Comparison of ENCODE assay signal across 19 mouse cellular contexts in the genomic region with DNA sequence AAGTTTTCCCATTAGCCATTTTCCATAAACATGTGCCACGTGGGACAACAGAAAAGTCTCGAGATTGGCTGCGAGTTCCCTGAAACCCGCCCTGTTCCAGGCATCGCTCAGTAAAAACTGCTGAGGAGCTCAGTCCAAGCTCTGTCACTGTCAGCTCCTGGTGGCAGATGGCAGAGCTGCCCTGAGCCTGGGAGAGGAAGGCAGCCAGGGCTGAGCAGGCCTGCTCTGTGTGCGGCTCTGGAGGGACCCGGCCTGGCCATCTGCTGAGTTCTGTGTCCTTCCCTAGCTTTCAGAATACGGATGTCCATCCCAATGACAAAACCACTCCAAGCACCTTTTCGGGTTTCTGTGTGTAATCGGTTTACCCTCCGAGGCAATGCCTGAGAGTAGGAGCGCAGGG. TPM values are rescaled to one million over a fixed set of nuclear protein-coding genes. Genes with fewer than 3 reads are reported as not detected.
DNase-seq lines count a peak whose midpoint lies in the region; ATAC-seq and TF ChIP-seq lines count a peak whose summit lies in the region.
"Had no signal": no experiment of that assay in that cellular context is flagged by ENCODE, and none has a peak within 500 bp of the region (broad histone marks: within the 10 kb centered on the region; RNA-seq: fewer than 3 reads in every experiment).

No protein-coding gene starts in this region.

- no peaks in the 10 kb centered on the region for H3K9me3 ChIP-seq in forebrain, embryonic 15.5 days
- H3K9me3 ChIP-seq in forebrain, embryonic 12.5 days, result no peaks in the 10 kb centered on the region
- no peaks in the 10 kb centered on the region for H3K9me3 ChIP-seq in liver, postnatal 0 days (ENCODE audit: low read length)
- H3K9me3 ChIP-seq: heart, embryonic 10.5 days; intestine, embryonic 15.5 days; kidney, embryonic 15.5 days; limb, embryonic 12.5 days; liver, embryonic 15.5 days; midbrain, embryonic 10.5 days had no signal

- peak; percentile 76; the same call in 1 of the 2 replicates for ATAC-seq in forebrain, embryonic 15.5 days (replicated peaks)
- ATAC-seq in forebrain, embryonic 12.5 days (ENCODE audit: low FRiP score), result no peak
- no peak for ATAC-seq in liver, postnatal 0 days
- ATAC-seq: intestine, embryonic 15.5 days had no signal

- no peak for TF ChIP-seq CTCF in liver, postnatal 0 days (IDR thresholded peaks at IDR 0.05; ENCODE audit: low read depth)

- 74% methylated on average over 12 of the region's 12 CpGs for WGBS in forebrain, embryonic 15.5 days
- WGBS in forebrain, embryonic 12.5 days, result 94% methylated on average over 12 of the region's 12 CpGs
- 89% methylated on average over 10 of the region's 12 CpGs for WGBS in liver, postnatal 0 days (ENCODE audit: insufficient replicate concordance)

- no peaks in the 10 kb centered on the region for H3K27me3 ChIP-seq in forebrain, embryonic 15.5 days
- H3K27me3 ChIP-seq in forebrain, embryonic 12.5 days, result no peaks in the 10 kb centered on the region
- no peaks in the 10 kb centered on the region for H3K27me3 ChIP-seq in liver, postnatal 0 days (ENCODE audit: insufficient read depth, low read length)
- H3K27me3 ChIP-seq: CH12.LX; intestine, embryonic 15.5 days; kidney, embryonic 15.5 days; limb, embryonic 12.5 days; liver, embryonic 15.5 days had no signal

- no peak overlapping the region for H3K4me3 ChIP-seq in forebrain, embryonic 15.5 days
- no peak overlapping the region for H3K4me3 ChIP-seq in forebrain, embryonic 12.5 days (replicated peaks)
- H3K4me3 ChIP-seq in liver, postnatal 0 days (ENCODE audit: low read depth, low read length), result no peak overlapping the region
- H3K4me3 ChIP-seq: heart, embryonic 10.5 days; intestine, embryonic 15.5 days; kidney, embryonic 15.5 days; left cerebral cortex, adult 2 months; limb, embryonic 12.5 days; liver, embryonic 15.5 days; midbrain, embryonic 10.5 days had no signal

- DNase-seq in left cerebral cortex, postnatal 4 days, result peak; percentile 91
- no peak for DNase-seq in left cerebral cortex, adult 11 months (ENCODE audit: low spot score)
- peak; percentile 91 to 96 for DNase-seq in cerebellum, postnatal 10 days
- peak; percentile 53 to 67 for DNase-seq in layer of hippocampus, postnatal 14 days (ENCODE audit: low spot score in 2 of 2)
- DNase-seq in liver, postnatal 0 days, result no peak
- DNase-seq in thymus, postnatal 14 days, result no peak
- DNase-seq: gastrocnemius, postnatal 36 days; heart, postnatal 14 days; lung, postnatal 14 days had no signal

- no peak for TF ChIP-seq EP300 in liver, postnatal 0 days (IDR thresholded peaks at IDR 0.05; ENCODE audit: low read depth)

- H3K4me2 ChIP-seq in forebrain, embryonic 15.5 days (replicated peaks), result no peak overlapping the region
- H3K4me2 ChIP-seq in forebrain, embryonic 12.5 days, result no peak overlapping the region
- no peak overlapping the region for H3K4me2 ChIP-seq in liver, postnatal 0 days (ENCODE audit: low read depth, low read length)
- H3K4me2 ChIP-seq: intestine, embryonic 15.5 days; kidney, embryonic 15.5 days; limb, embryonic 12.5 days; liver, embryonic 15.5 days had no signal

- intact Hi-C loops in left cerebral cortex, postnatal 4 days (cut with DNase I), result no loop called here

- no peak overlapping the region for H3K9ac ChIP-seq in forebrain, embryonic 15.5 days (replicated peaks)
- H3K9ac ChIP-seq in forebrain, embryonic 12.5 days, result no peak overlapping the region
- H3K9ac ChIP-seq in liver, postnatal 0 days (replicated peaks), result no peak overlapping the region
- H3K9ac ChIP-seq: intestine, embryonic 15.5 days; kidney, embryonic 15.5 days; limb, embryonic 12.5 days; liver, embryonic 15.5 days had no signal

- no peaks in the 10 kb centered on the region for H3K4me1 ChIP-seq in forebrain, embryonic 15.5 days
- H3K4me1 ChIP-seq in forebrain, embryonic 12.5 days, result no peaks in the 10 kb centered on the region
- H3K4me1 ChIP-seq in liver, postnatal 0 days (ENCODE audit: insufficient read depth), result no peaks in the 10 kb centered on the region
- H3K4me1 ChIP-seq: heart, embryonic 10.5 days; intestine, embryonic 15.5 days; kidney, embryonic 15.5 days; limb, embryonic 12.5 days; liver, embryonic 15.5 days; midbrain, embryonic 10.5 days had no signal

- peak overlapping the region; percentile 39; the same call in 1 of the 2 replicates for H3K27ac ChIP-seq in forebrain, embryonic 15.5 days (replicated peaks)
- no peak overlapping the region for H3K27ac ChIP-seq in forebrain, embryonic 12.5 days
- H3K27ac ChIP-seq in liver, postnatal 0 days (ENCODE audit: low read depth), result no peak overlapping the region
- H3K27ac ChIP-seq: heart, embryonic 10.5 days; intestine, embryonic 15.5 days; kidney, embryonic 15.5 days; left cerebral cortex, adult 2 months; limb, embryonic 12.5 days; liver, embryonic 15.5 days; midbrain, embryonic 10.5 days had no signal

- peaks cover 48% of the 10 kb centered on the region for H3K36me3 ChIP-seq in forebrain, embryonic 15.5 days
- H3K36me3 ChIP-seq in forebrain, embryonic 12.5 days (replicated peaks), result peaks cover 70% of the 10 kb centered on the region
- peaks cover 88% of the 10 kb centered on the region for H3K36me3 ChIP-seq in liver, postnatal 0 days (replicated peaks; ENCODE audit: insufficient read depth, low read length)

RNA-seq across cellular contexts. Expression of gene Ankrd13a, which starts 21.1 kb away (rescaled TPM):
- polyA plus RNA-seq in forebrain, embryonic 15.5 days (2015; fragmentation: Nextera tagmentation; extraction: Ambion mirVana), result 31.4 and 32.8 TPM in 2 replicates
- polyA plus RNA-seq in forebrain, embryonic 12.5 days (2016; fragmentation: Nextera tagmentation; extraction: Ambion mirVana), result 60.4 and 61.1 TPM in 2 replicates
- 10 to 100 TPM; 42.5 to 42.9 TPM for total RNA-seq in left cerebral cortex, postnatal 4 days (2021)
- 10 to 100 TPM; 41.7 to 42.3 TPM for total RNA-seq in layer of hippocampus, postnatal 14 days (2021)
- polyA plus RNA-seq in liver, postnatal 0 days (2015; fragmentation: Nextera tagmentation; extraction: Ambion mirVana), result 26.7 TPM in 2 replicates

RNA-seq across cellular contexts. Expression of gene Git2, which starts 21.9 kb away (rescaled TPM):
- polyA plus RNA-seq in forebrain, embryonic 15.5 days (2015; fragmentation: Nextera tagmentation; extraction: Ambion mirVana), result 46.6 and 52.5 TPM in 2 replicates
- 43.0 and 50.4 TPM in 2 replicates for polyA plus RNA-seq in forebrain, embryonic 12.5 days (2016; fragmentation: Nextera tagmentation; extraction: Ambion mirVana)
- total RNA-seq in left cerebral cortex, postnatal 4 days (2021), result 10 to 100 TPM; 58.3 to 59.1 TPM
- total RNA-seq in layer of hippocampus, postnatal 14 days (2021), result 10 to 100 TPM; 41.1 to 48.5 TPM
- polyA plus RNA-seq in liver, postnatal 0 days (2015; fragmentation: Nextera tagmentation; extraction: Ambion mirVana), result 10.5 and 11.1 TPM in 2 replicates

RNA-seq across cellular contexts. Expression of gene Tchp, which starts 45.8 kb away (rescaled TPM):
- 14.8 and 16.7 TPM in 2 replicates for polyA plus RNA-seq in forebrain, embryonic 15.5 days (2015; fragmentation: Nextera tagmentation; extraction: Ambion mirVana)
- polyA plus RNA-seq in forebrain, embryonic 12.5 days (2016; fragmentation: Nextera tagmentation; extraction: Ambion mirVana), result 24.6 and 27.0 TPM in 2 replicates
- 10 to 100 TPM; 12.7 to 14.6 TPM for total RNA-seq in left cerebral cortex, postnatal 4 days (2021)
- total RNA-seq in layer of hippocampus, postnatal 14 days (2021), result 10 to 100 TPM; 12.1 to 13.1 TPM
- polyA plus RNA-seq in liver, postnatal 0 days (2015; fragmentation: Nextera tagmentation; extraction: Ambion mirVana), result 1.9 and 2.4 TPM in 2 replicates

Comparison
In these comparisons a context has a peak if more than half of its experiments do, and no peak if none do; other contexts are left out.
1. DNase-seq: peak in left cerebral cortex, postnatal 4 days (single experiment), cerebellum, postnatal 10 days (2 of 2) and layer of hippocampus, postnatal 14 days (2 of 2); none in left cerebral cortex, adult 11 months (single experiment), liver, postnatal 0 days (single experiment) and thymus, postnatal 14 days (single experiment).